Mouse (Mus musculus): ENCODE measurements at regions not wholly inside any gene's neighbourhood (a gene's known extent, or its start where the extent isn't known, plus 50 kb on each side); places are given as distances from the start of the nearest gene placed in this dataset.

GRCm38 (mm10) chr3:34456488-34457433, 193.4 kb upstream of the Sox2 start:
- H3K4me2 ChIP-seq, result no peak overlapping the region
- ATAC-seq (ENCODE audit: low FRiP score), result peak; percentile 74
- peaks cover 12% of the 10 kb centered on the region for H3K4me1 ChIP-seq (replicated peaks)
- H3K9me3 ChIP-seq, result no peaks in the 10 kb centered on the region
- H3K4me3 ChIP-seq, result no peak overlapping the region
- H3K27ac ChIP-seq, result peak overlapping the region; percentile 44; the same call in 1 of the 2 replicates
- WGBS, result 51% methylated on average over 23 of the region's 23 CpGs
- no peaks in the 10 kb centered on the region for H3K36me3 ChIP-seq
- no peaks in the 10 kb centered on the region; the same call in 1 of the 2 replicates for H3K27me3 ChIP-seq
- H3K9ac ChIP-seq, result no peak overlapping the region; the same call in 1 of the 2 replicates

- H3K27ac ChIP-seq, result no peak overlapping the region
- no peaks in the 10 kb centered on the region for H3K9me3 ChIP-seq
- H3K4me3 ChIP-seq, result no peak overlapping the region
- H3K4me2 ChIP-seq, result no peak overlapping the region
- ATAC-seq (ENCODE audit: low FRiP score), result no peak
- WGBS, result 94% methylated on average over 24 of the region's 24 CpGs
- no peaks in the 10 kb centered on the region for H3K27me3 ChIP-seq
- no peak overlapping the region for H3K9ac ChIP-seq
- no peaks in the 10 kb centered on the region for H3K36me3 ChIP-seq
- H3K4me1 ChIP-seq (replicated peaks), result peaks cover 12% of the 10 kb centered on the region
These were observed 196.1 kb upstream of the Sox2 start for GRCm38 (mm10) chr3:34454026-34454624.

GRCm38 (mm10) chr3:34445354-34445753, 204.9 kb upstream of the Sox2 start:
- peaks cover 31% of the 10 kb centered on the region for H3K4me1 ChIP-seq (replicated peaks)
- peaks cover 3% of the 10 kb centered on the region for H3K9me3 ChIP-seq
- H3K9ac ChIP-seq, result no peak overlapping the region
- H3K4me2 ChIP-seq, result no peak overlapping the region
- peak; percentile 46; the same call in 1 of the 2 replicates for ATAC-seq (ENCODE audit: low FRiP score)
- H3K27ac ChIP-seq, result 0 out of 2 replicates have a peak overlapping the region, but pooled peaks have one; percentile 31
- 0 out of 2 replicates have a peak, but pooled peaks cover 16% of the 10 kb centered on the region for H3K27me3 ChIP-seq
- 21% methylated on average over 7 of the region's 7 CpGs for WGBS
- H3K4me3 ChIP-seq, result no peak overlapping the region
- no peaks in the 10 kb centered on the region for H3K36me3 ChIP-seq

- Histone ChIP-seq H3K4me3 (no peak overlapping the region), H3K4me1 (replicated peaks) (peaks cover 31% of the 10 kb centered on the region), H3K27ac (peak overlapping the region; percentile 64; the same call in 1 of the 2 replicates), H3K9me3 (peaks cover 3% of the 10 kb centered on the region), H3K4me2 (no peak overlapping the region), H3K9ac (no peak overlapping the region), H3K27me3 (0 out of 2 replicates have a peak, but pooled peaks cover 17% of the 10 kb centered on the region), H3K36me3 (no peaks in the 10 kb centered on the region)
- WGBS, result 31% methylated on average over 5 of the region's 5 CpGs
- no peak for ATAC-seq (ENCODE audit: low FRiP score)
These were observed 205.4 kb upstream of the Sox2 start for GRCm38 (mm10) chr3:34444802-34445201.

GRCm38 (mm10) chr3:34443731-34444628, 206.2 kb upstream of the Sox2 start:
- H3K27me3 ChIP-seq, result peaks cover 25% of the 10 kb centered on the region; the same call in 1 of the 2 replicates

GRCm38 (mm10) chr3:34443307-34443706, 206.9 kb upstream of the Sox2 start:
- Histone ChIP-seq H3K4me3 (no peak overlapping the region), H3K4me1 (replicated peaks) (peaks cover 31% of the 10 kb centered on the region), H3K27me3 (peaks cover 25% of the 10 kb centered on the region; the same call in 1 of the 2 replicates), H3K9me3 (peaks cover 3% of the 10 kb centered on the region), H3K36me3 (no peaks in the 10 kb centered on the region), H3K27ac (no peak overlapping the region), H3K4me2 (no peak overlapping the region; the same call in 1 of the 2 replicates), H3K9ac (no peak overlapping the region)
- WGBS, result 41% methylated on average over 5 of the region's 5 CpGs
- ATAC-seq (ENCODE audit: low FRiP score), result no peak

More at GRCm38 (mm10) chr3:34443731-34444628, 206.2 kb upstream of the Sox2 start:
- Histone ChIP-seq H3K9me3 (peaks cover 3% of the 10 kb centered on the region), H3K9ac (no peak overlapping the region), H3K36me3 (no peaks in the 10 kb centered on the region), H3K4me3 (no peak overlapping the region), H3K4me2 (peak overlapping the region; percentile 20; the same call in 1 of the 2 replicates), H3K27ac (peak overlapping the region; percentile 20; the same call in 1 of the 2 replicates), H3K4me1 (replicated peaks) (peaks cover 31% of the 10 kb centered on the region)
- 19% methylated on average over 28 of the region's 28 CpGs for WGBS
- peak; percentile 86 for ATAC-seq (ENCODE audit: low FRiP score)

- H3K27ac ChIP-seq, result peak overlapping the region; percentile 45
- H3K9ac ChIP-seq, result no peak overlapping the region
- peak; percentile 33; the same call in 1 of the 2 replicates for ATAC-seq (ENCODE audit: low FRiP score)
- no peak overlapping the region for H3K4me3 ChIP-seq
- no peaks in the 10 kb centered on the region for H3K36me3 ChIP-seq
- H3K27me3 ChIP-seq, result peaks cover 25% of the 10 kb centered on the region; the same call in 1 of the 2 replicates
- H3K9me3 ChIP-seq, result peaks cover 2% of the 10 kb centered on the region; the same call in 1 of the 2 replicates
- H3K4me2 ChIP-seq, result no peak overlapping the region
- H3K4me1 ChIP-seq (replicated peaks), result peaks cover 31% of the 10 kb centered on the region
- WGBS, result 38% methylated on average over 4 of the region's 4 CpGs
These were observed 208.4 kb upstream of the Sox2 start for GRCm38 (mm10) chr3:34441792-34442191.

GRCm38 (mm10) chr3:34441266-34441665, 208.9 kb upstream of the Sox2 start:
- 16% methylated on average over 5 of the region's 5 CpGs for WGBS
- H3K4me1 ChIP-seq (replicated peaks), result peaks cover 31% of the 10 kb centered on the region
- peaks cover 24% of the 10 kb centered on the region; the same call in 1 of the 2 replicates for H3K27me3 ChIP-seq
- ATAC-seq (ENCODE audit: low FRiP score), result peak; percentile 67
- peak overlapping the region; percentile 4; the same call in 1 of the 2 replicates for H3K27ac ChIP-seq
- no peaks in the 10 kb centered on the region for H3K9me3 ChIP-seq
- H3K36me3 ChIP-seq, result no peaks in the 10 kb centered on the region
- no peak overlapping the region for H3K9ac ChIP-seq
- no peak overlapping the region for H3K4me3 ChIP-seq
- no peak overlapping the region for H3K4me2 ChIP-seq

GRCm38 (mm10) chr3:34434901-34435300, 215.3 kb upstream of the Sox2 start:
- no peak overlapping the region for H3K4me3 ChIP-seq
- peak overlapping the region; percentile 24; the same call in 1 of the 2 replicates for H3K27ac ChIP-seq
- peaks cover 7% of the 10 kb centered on the region; the same call in 1 of the 2 replicates for H3K9me3 ChIP-seq
- H3K4me1 ChIP-seq (replicated peaks), result peaks cover 9% of the 10 kb centered on the region
- peaks cover 9% of the 10 kb centered on the region; the same call in 1 of the 2 replicates for H3K27me3 ChIP-seq
- 50% methylated on average over 9 of the region's 9 CpGs for WGBS
- ATAC-seq (ENCODE audit: low FRiP score), result peak; percentile 54
- H3K9ac ChIP-seq, result no peak overlapping the region
- no peak overlapping the region for H3K4me2 ChIP-seq
- no peaks in the 10 kb centered on the region for H3K36me3 ChIP-seq

GRCm38 (mm10) chr3:34427967-34428366, 222.2 kb upstream of the Sox2 start:
- Histone ChIP-seq H3K9me3 (peaks cover 7% of the 10 kb centered on the region; the same call in 1 of the 2 replicates), H3K9ac (no peak overlapping the region), H3K36me3 (no peaks in the 10 kb centered on the region), H3K27ac (no peak overlapping the region), H3K4me2 (no peak overlapping the region), H3K4me3 (no peak overlapping the region), H3K27me3 (0 out of 2 replicates have a peak, but pooled peaks cover 8% of the 10 kb centered on the region), H3K4me1 (replicated peaks) (peaks cover 3% of the 10 kb centered on the region; the same call in 1 of the 2 replicates)
- 92% methylated on average over 8 of the region's 8 CpGs for WGBS
- ATAC-seq (ENCODE audit: low FRiP score), result no peak

GRCm38 (mm10) chr3:34427495-34427894, 222.7 kb upstream of the Sox2 start:
- 93% methylated on average over 4 of the region's 4 CpGs for WGBS
- no peak for ATAC-seq (ENCODE audit: low FRiP score)
- no peak overlapping the region for H3K4me2 ChIP-seq

More at GRCm38 (mm10) chr3:34427495-34427894, 222.7 kb upstream of the Sox2 start:
- Histone ChIP-seq H3K4me1 (replicated peaks) (peaks cover 6% of the 10 kb centered on the region), H3K27ac (no peak overlapping the region), H3K4me3 (no peak overlapping the region), H3K9me3 (peaks cover 3% of the 10 kb centered on the region; the same call in 1 of the 2 replicates), H3K9ac (no peak overlapping the region), H3K36me3 (no peaks in the 10 kb centered on the region), H3K27me3 (0 out of 2 replicates have a peak, but pooled peaks cover 8% of the 10 kb centered on the region)

Measured in hindbrain, embryonic 13.5 days (tissue).